8 mouse cellular contexts compared by ENCODE assay signal in genomic region chr15:19275968-19276826, GRCm38 (mm10).
DNase-seq lines count a peak whose midpoint lies in the region; ATAC-seq and TF ChIP-seq lines count a peak whose summit lies in the region.
"Had no signal": no experiment of that assay in that cellular context is flagged by ENCODE, and none has a peak within 500 bp of the region (broad histone marks: within the 10 kb centered on the region; RNA-seq: fewer than 3 reads in every experiment).

No protein-coding gene starts in this region.

- TF ChIP-seq EP300 in liver, postnatal 0 days (IDR thresholded peaks at IDR 0.05; ENCODE audit: low read depth): no peak

- WGBS in liver, postnatal 0 days (ENCODE audit: insufficient replicate concordance): 50% methylated on average over 10 of the region's 10 CpGs
- 46% methylated on average over 10 of the region's 10 CpGs for WGBS in forebrain, embryonic 13.5 days

- ATAC-seq in liver, postnatal 0 days: no peak
- ATAC-seq in forebrain, embryonic 13.5 days: peak; percentile 88

- H3K4me1 ChIP-seq in liver, postnatal 0 days (ENCODE audit: insufficient read depth): no peaks in the 10 kb centered on the region
- no peaks in the 10 kb centered on the region for H3K4me1 ChIP-seq in forebrain, embryonic 13.5 days
- H3K4me1 ChIP-seq: kidney, embryonic 15.5 days had no signal

- peak; percentile 23; the same call in 1 of the 2 replicates for TF ChIP-seq CTCF in liver, postnatal 0 days (IDR thresholded peaks at IDR 0.05; ENCODE audit: low read depth)

- no peak overlapping the region for H3K27ac ChIP-seq in liver, postnatal 0 days (ENCODE audit: low read depth)
- no peak overlapping the region for H3K27ac ChIP-seq in forebrain, embryonic 13.5 days
- H3K27ac ChIP-seq: kidney, embryonic 15.5 days had no signal

- H3K9ac ChIP-seq in liver, postnatal 0 days (replicated peaks): no peak overlapping the region
- no peak overlapping the region for H3K9ac ChIP-seq in forebrain, embryonic 13.5 days
- H3K9ac ChIP-seq: kidney, embryonic 15.5 days had no signal

- H3K9me3 ChIP-seq in liver, postnatal 0 days (ENCODE audit: low read length): no peaks in the 10 kb centered on the region
- no peaks in the 10 kb centered on the region for H3K9me3 ChIP-seq in forebrain, embryonic 13.5 days (replicated peaks)
- H3K9me3 ChIP-seq: kidney, embryonic 15.5 days had no signal

- DNase-seq in liver, postnatal 0 days: no peak
- no peak for DNase-seq in liver
- peak; percentile 35 to 71 for DNase-seq in layer of hippocampus, postnatal 14 days (ENCODE audit: low spot score in 2 of 2)
- DNase-seq in right cerebral cortex, postnatal 10 days (ENCODE audit: low spot score in 2 of 2): peak; percentile 26 to 51
- no peak for DNase-seq in lung, postnatal 14 days
- no peak for DNase-seq in T-cell, adult 2 months (ENCODE audit: low spot score)

- no peak overlapping the region for H3K4me3 ChIP-seq in liver, postnatal 0 days (ENCODE audit: low read depth, low read length)
- no peak overlapping the region for H3K4me3 ChIP-seq in forebrain, embryonic 13.5 days
- H3K4me3 ChIP-seq: kidney, embryonic 15.5 days had no signal

- H3K36me3 ChIP-seq in liver, postnatal 0 days (replicated peaks; ENCODE audit: insufficient read depth, low read length): no peaks in the 10 kb centered on the region
- H3K36me3 ChIP-seq in forebrain, embryonic 13.5 days (ENCODE audit: poor library complexity, severe bottlenecking): no peaks in the 10 kb centered on the region
- H3K36me3 ChIP-seq: kidney, embryonic 15.5 days had no signal

- H3K27me3 ChIP-seq in liver, postnatal 0 days (ENCODE audit: insufficient read depth, low read length): no peaks in the 10 kb centered on the region
- H3K27me3 ChIP-seq in forebrain, embryonic 13.5 days: no peaks in the 10 kb centered on the region
- H3K27me3 ChIP-seq: kidney, embryonic 15.5 days had no signal

- no peak overlapping the region for H3K4me2 ChIP-seq in liver, postnatal 0 days (ENCODE audit: low read depth, low read length)
- peak overlapping the region; percentile 39 for H3K4me2 ChIP-seq in forebrain, embryonic 13.5 days
- H3K4me2 ChIP-seq: kidney, embryonic 15.5 days had no signal

Comparison
In these comparisons a context has a peak if more than half of its experiments do, and no peak if none do; other contexts are left out.
1. DNase-seq: peak in layer of hippocampus, postnatal 14 days (2 of 2) and right cerebral cortex, postnatal 10 days (2 of 2); none in liver, postnatal 0 days (single experiment), liver (single experiment), lung, postnatal 14 days (single experiment) and T-cell, adult 2 months (single experiment).